Mouse (Mus musculus) layer of hippocampus, adult 9-11 months (tissue): ENCODE measurements around the gene Adam12.
A peak's percentile ranks its signal among the peaks of the same experiment; 100 is the strongest.

Source experiments
- DNase-seq: peaks from one replicate; pipeline ENCODE4 v3.0.0; 2022

The Adam12 gene

DNA sequence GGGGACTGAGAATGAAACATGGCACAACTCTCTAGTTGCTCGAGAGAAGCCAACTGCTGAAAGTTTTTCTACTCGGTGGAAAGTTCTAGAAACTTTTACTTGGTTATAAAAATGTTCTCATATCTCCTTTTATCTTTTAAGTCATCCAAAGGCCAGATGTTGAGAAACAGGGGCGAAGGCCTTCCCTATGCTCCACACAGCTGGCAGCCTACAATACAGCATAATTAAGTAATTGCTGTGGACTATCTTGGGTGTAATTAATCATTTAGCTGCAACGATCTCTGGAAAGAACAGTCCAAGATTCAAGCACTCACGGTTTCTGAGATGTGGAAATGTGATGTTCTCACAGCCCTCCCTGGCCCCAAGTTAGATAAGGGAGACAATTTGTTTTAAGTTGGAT, 243.6 kb downstream of the Adam12 start:
- DNase-seq: no peak

GRCm38 (mm10) chr7:133986201-133986600, 245.7 kb downstream of the Adam12 start:
- peak; percentile 57 for DNase-seq

DNA sequence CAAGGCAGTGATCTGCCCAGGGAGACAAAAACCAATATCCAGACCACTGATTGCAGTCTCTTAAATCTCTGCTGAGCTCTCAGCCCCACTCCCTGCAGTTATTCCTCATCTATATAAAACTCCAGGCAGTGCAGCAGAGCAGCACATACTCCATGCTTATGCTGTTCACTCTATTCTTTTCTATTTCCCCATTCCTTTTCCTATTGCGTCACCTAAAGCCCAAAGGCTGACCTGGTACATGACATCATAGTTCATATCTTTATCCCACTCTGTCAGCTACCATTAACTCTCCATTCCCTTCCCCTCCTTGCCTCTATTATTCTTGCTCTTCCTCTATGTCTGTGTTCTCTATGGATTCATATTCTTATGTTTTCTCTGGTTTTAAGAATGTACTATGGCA, 246.3 kb downstream of the Adam12 start:
- DNase-seq: no peak

DNA sequence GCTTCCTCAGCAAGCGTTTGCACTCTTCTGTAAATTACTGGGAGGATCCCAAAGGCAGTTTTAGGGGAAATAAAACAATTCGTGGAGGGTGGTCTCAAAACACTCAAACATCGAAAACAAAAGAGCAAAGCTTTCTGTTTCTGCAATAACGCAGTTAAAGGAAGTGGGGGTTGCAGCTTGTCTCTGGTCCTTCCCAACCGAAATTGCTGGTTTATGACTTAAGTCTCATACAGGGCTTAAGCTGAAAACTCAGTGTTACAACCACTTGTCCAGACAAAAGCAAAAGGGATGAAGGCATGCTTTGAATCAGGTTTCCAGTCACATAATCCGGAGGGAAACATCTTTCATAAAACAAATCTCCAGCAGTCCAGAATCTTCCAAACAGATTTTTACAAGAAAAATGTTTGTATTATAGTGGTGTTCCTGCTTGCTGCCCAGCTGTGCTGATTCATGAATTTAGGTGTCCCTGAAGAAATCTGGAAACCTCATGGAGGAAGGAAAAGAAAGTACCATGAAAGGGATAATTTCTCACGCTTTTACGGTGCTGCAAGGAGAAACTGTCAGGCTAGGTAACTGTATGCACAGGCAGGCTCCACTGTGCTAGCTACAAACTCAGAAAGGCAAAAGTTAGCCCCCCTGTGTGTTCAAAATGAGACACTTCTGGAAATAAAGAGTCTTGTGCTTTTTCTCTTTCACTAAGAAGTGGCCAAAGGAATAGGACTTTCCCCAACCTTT, 255.4 kb downstream of the Adam12 start:
- DNase-seq: no peak

GRCm38 (mm10) chr7:133971086-133971485, 260.9 kb downstream of the Adam12 start:
- no peak for DNase-seq

DNA sequence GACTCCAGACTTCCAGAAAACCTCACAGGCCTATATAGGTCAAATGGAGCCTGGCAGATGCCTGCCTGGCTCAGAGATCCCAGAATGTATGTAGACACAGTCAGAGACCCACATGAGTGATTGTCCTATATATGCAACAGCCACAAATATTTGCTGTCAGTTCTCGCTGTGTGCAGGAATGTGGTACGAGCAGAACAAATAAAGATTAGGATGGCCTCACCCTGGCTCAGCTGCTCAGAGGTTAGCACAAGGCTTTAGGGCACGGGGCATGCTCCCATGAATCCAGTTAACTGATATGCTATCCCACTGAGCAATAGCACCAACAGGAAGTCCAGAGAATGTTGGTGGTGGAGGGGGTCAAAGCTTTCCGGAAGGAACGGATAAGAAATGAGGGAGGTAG, 261.5 kb downstream of the Adam12 start:
- DNase-seq: no peak

GRCm38 (mm10) chr7:133967906-133968305, 264.0 kb downstream of the Adam12 start:
- DNase-seq: no peak

- DNase-seq: no peak
Observed at GRCm38 (mm10) chr7:133963501-133963900, 268.4 kb downstream of the Adam12 start.

DNA sequence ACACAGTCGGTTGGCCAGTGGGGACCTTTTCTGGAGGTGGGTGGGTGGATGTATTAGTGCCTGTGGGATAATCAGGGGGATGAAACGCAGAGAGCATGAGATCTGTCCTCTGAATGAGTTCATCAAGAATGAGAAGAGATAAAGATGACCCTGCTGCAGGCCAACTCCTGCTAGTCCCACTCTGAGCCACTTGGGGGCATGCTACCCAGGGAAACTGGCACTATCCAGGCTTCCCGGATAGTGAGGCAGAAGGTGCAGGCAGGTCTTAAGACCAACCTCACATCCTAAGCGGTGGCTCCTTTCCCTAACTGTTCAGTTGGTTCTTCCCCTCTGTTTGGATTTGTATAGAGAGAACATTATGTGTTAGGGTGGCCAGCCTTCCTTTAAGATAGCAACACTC, 272.7 kb downstream of the Adam12 start:
- DNase-seq: peak; percentile 22

- no peak for DNase-seq
Observed at GRCm38 (mm10) chr7:133957873-133958272, 274.1 kb downstream of the Adam12 start.

- no peak for DNase-seq
Observed at GRCm38 (mm10) chr7:133954111-133955091, 277.5 kb downstream of the Adam12 start.

DNA sequence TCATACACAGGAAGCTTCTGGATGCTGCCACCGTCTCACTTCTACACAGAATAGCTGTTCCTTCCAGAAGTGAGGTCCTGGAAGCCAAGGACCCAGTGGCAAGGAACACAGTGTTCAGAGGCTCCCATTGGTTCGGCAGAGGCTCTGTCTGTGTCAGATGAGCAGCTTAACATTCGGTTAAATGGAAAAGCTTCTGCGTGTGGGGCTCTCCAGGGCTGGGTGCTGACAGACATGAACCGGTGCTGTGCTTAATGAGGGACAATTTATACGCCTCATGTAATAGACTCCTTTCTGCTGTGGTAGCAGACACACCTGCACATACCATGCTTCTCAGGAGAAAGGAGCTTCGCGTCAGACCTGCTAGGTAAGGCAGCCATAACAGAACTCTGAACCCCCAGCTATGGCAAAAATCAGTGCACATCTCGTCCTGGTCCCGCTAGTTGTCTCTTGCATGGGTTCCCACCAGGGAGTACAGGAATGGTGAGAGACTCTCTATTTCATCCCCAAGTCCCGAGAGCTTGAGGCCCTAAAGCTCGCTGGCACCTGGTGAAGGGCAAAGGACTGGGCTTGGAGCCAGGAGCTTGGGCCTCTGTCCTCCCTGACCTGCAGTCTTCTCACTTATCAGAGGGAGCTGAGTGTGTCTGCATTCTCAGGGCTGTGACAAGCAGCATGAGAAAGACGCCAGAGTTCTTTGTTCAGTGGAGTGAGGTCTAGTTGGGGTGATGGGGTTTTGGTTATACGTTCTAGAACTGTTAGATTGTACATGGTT, 280.0 kb downstream of the Adam12 start:
- no peak for DNase-seq

- no peak for DNase-seq
Observed at GRCm38 (mm10) chr7:133947360-133947759, 284.6 kb downstream of the Adam12 start.

- no peak for DNase-seq
Observed at GRCm38 (mm10) chr7:133946757-133947345, 285.1 kb downstream of the Adam12 start.

DNA sequence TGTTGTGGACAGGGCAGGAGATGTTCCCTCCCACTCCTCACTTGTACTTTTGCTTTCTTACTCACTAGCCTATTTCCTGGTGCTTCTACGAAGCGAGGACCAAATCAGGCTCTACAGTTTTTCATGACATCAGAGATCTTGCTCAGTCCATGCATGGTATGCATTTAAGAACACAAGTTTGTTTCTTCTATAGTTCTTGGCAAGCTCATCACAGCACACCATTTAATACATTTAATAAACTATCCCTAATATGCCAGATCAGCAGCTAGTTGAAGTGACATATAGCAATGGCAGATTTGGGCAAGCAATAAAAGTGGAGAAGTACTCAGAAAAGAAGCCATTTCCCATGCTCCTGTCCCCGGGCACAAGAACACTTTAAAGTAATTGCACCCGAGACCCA, 285.8 kb downstream of the Adam12 start:
- no peak for DNase-seq

- DNase-seq: no peak
Observed at GRCm38 (mm10) chr7:133940405-133940804, 291.5 kb downstream of the Adam12 start.

- DNase-seq: no peak
Observed at GRCm38 (mm10) chr7:133937473-133937872, 294.5 kb downstream of the Adam12 start.

GRCm38 (mm10) chr7:133936377-133936776, 295.6 kb downstream of the Adam12 start:
- no peak for DNase-seq

DNA sequence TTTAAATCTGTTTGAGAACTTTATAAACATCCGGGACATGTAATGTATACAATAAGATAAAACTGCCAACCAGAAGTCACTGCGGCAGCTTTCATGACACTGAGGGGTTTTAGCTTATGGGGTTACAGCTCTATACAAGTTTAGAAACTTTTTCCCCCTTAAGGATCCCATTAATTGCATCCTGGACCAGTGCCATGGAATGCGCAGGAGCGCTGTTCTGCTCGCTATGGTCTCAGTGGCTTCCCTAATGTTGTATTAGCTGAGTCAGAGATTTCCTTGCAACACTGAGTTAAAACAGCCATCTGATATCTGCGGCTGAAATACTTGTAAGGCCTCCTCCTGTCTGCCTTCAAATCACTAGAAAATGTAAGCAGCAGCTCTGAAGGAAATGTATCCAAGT, 298.6 kb downstream of the Adam12 start:
- no peak for DNase-seq

DNA sequence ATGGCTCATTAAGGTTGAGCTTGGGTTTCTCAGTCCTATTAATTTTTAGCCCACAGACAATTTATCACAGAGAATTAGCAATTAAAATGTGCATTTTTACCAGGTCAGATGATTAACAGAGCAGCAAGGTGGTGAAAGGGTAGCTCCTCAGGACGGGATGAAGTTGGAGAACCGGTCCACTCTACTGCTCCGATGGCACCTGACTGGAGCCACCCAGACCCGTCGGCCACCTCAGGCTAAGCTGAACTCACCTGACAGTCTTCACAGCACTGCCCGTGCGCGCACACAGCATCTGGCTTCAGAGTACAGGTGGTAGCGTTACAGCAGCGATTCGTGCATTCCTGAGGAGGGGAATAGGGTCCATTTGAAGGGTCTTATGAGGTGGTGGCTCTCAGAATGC, 300.5 kb downstream of the Adam12 start:
- DNase-seq: no peak

DNA sequence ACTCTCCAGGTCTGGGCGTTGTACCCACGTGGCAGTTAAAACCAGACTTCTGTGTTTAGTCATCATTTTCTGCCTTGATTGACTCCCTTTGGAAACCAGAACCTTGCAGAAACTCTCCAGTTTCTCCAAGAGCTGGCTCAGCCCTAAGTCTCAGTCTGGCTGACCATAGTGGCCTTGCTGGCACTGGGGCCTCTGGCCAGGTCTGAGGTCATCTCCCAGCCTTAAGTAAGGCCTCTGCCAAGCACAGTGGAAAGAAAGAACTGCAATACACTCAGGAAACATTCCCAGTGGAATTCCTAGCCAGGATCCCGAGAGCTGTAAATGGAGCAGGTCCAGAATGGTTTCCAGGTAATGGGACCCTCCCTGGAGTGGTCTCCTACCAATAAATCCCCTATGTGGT, 303.0 kb downstream of the Adam12 start:
- DNase-seq: no peak

- no peak for DNase-seq
Observed at GRCm38 (mm10) chr7:133925771-133926170, 306.2 kb downstream of the Adam12 start.

- DNase-seq: no peak
Observed at GRCm38 (mm10) chr7:133923994-133924393, 308.0 kb downstream of the Adam12 start.
